Mouse (Mus musculus): Measurements from ENCODE around the gene Med23.

Med23 gene

DNA sequence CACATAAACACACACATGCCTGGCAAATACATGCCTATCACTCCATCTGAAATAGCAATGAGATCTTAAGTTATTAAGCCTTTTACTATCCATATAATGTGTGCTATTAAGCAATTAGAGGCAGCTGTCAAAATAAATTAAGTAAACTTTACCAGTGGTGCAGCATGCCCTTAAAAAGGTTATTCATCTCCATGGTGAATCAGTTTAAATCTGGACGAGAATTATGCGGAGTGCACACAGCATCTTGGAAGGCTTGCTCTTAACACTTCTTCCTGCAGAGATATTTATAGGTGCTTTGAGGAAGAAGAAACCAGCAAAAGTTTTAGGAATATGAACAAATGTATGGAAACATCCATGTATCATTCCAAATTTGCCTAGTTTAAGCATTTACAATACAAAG, 92.1 kb downstream of the Med23 start:
- no peak for DNase-seq (ENCODE audit: low spot score)

All from ovary, postnatal 14 days (tissue).